Mouse (Mus musculus): Measurements from ENCODE around the gene Gng12.

- TF ChIP-seq POLR2A (IDR thresholded peaks at IDR 0.05; ENCODE audit: borderline replicate concordance, extremely low read depth, low read depth, low read length): no peak
- no peak for TF ChIP-seq CTCF (IDR thresholded peaks at IDR 0.05; ENCODE audit: insufficient read depth, low read length)
Measured at GRCm38 (mm10) chr6:66999800-67000199, 103.6 kb downstream of the Gng12 start.

All from lung, adult 2 months (tissue).